Mouse (Mus musculus): ENCODE measurements around the gene Atic.

The Atic gene

DNA sequence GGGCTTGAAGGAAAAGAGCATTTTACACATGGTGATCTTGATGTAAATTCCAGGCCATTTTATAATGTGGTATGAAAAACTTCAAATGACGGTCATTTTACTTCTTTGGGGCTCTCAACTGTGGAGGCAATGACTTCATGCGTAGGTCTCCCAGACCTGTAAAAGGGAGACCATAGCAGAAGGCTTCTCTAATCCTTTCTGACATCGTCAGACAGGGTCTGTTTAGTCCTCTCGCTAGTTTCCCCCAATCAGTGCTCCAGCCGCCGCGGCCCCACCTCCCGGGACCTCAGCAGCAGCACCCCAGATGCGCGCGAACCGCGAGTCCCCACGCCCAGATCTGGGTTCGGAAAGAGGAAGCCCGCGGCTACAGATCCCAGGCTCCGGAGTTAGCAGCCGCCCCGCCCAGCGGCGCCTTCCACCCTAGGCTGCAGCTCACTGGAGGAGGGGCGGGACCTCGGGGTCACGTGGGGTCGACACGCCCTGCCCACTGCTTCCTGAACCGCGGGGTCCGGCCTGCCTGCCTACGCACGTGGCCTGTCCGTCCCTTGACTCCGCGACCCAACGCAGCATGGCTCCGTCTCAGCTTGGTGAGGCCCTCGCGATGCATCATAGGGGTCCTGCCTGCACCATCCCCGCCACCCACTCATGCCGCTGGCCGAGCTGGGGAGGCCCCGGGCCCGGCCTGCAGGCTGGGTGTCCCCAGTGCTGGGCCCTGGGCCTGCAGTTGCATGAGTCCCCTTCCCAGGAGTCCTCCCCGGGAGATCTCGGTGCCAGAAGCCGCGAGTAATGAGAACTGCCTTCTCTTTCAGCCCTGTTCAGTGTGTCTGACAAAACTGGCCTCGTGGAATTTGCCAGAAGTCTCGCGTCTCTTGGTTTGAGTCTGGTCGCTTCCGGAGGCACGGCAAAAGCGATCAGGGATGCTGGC is at the start of gene Atic:
Gene Atic (plus strand): TSS at position 463 of the 925 bp plus-strand sequence.
- in situ Hi-C loops (cut with MseI, MboI), result no loop called here

DNA sequence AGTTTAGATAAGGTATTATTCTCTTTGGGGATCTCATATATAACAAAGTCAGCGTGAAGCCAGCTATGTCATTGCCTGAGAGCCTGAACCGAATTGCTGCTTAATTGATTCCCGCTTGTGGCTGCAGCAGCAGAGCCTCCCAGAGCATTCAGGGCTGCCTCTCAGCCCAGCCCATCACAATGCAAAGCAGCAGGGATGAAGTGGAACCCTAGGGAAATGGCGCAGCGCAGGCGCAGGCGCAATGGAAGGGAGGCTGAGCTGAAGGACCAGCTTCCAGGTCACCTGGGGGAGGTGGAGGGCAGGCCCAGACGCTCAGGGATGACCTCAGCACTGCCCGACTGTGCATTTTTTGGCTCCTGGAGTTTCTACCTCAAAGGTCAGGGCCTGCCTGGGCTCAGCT is 49.7 kb upstream of the Atic start:
- in situ Hi-C loops (cut with MseI, MboI), result loop anchor here (10.0 to 25.0 kb wide), 2 partner anchors 222 to 720 kb away; no protein-coding TSS in a partner anchor

DNA sequence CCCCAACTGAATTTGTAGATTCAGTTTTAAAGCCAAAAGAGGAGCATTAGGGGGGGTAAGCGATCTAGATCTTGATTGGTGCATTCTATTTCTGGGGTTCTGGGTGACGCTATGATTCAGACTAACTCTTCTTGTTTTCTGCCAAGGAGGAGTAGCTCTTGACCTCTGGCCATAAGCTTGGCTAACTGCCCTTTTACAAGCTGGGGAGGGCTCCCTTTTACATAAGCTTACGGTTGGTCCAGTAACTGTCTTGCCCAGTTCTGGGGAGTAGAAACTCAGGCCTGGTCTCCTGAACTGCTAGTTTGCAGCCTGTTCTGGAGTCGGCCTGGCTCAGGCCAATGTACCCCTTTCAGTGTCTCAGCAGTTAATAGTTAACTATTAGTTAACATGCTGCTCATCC is 41.9 kb upstream of the Atic start:
- in situ Hi-C loops (cut with MseI, MboI), result loop anchor here in 1 of 2 experiments (25.0 kb wide), 1 partner anchor 728 kb away; no protein-coding TSS in a partner anchor

DNA sequence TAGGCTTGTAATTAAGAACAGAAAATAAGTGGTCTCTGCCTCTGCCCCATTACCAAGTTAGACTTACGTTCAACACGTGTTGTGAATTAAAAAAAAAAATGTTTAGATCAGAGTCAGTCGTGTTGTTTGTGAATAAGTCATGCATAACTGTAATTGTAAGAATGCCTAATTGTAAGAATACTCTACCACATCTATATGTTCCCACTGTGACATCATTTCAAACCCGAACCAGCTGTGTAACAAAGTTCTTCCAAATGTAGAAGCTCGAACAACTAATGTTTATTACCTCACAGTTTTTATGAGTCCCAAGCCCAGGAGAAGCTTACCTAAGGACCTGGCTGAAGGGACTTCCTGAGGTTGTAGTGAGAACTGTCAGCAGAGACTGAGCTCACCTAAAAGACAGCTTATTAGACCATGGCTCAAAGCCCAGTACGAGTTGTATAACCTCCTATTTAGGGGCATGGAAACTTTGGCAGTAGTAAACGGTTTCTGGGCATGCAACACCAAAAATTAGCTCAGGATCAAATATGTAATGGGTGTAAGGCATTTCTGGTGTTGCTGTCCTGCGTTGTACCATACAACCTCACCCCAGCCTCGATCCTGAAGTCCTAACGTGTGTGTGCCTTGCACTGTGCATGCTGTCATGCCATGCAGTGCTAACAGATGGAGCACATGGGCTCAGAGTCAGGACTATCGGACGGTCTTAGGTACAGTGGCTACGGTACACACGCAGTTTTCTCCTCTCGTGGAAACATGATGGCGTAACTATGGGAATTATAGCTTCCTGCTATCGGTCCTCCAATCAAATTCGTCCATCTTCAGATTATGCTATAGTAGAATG is 27.9 kb upstream of the Atic start:
- in situ Hi-C loops (cut with MseI, MboI), result no loop called here

DNA sequence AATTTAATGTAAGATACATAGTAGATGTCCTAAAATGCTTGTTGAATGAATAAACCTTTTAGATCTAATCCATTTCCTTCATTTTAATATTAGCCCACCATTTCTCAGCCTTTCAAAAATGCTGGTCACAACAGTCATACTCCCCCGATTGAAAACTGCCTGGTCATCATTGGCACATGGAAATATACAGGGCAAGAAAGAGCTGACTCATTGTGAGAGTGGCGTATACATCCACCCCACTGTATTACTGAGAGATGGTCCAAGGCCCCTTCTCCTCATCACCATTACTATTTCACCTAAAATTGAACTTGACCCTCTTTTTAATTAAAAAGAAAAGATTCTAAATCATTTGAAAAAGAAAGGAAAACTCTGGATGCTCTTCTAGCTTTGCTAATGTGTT is 26.2 kb upstream of the Atic start:
- in situ Hi-C loops (cut with MseI, MboI), result no loop called here

DNA sequence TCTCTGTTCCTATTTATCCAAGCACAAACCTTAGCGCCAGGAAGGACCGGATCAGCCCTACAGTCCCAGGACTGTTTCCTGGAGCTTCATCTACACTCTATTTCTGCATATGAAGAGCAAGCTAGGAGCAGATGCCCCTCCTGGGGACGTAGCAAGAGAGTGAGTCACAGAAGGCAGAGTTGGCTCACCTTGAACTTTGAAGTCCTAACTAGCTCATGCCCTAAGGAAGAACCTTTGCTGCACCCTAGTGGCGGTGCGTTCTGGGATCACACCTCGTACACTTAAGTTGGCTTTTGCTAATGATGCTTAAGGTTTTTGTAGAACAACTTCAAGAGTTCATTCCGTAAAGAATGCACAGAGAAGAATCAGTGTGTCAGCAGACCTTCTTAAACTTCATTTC is 25.3 kb upstream of the Atic start:
- in situ Hi-C loops (cut with MseI, MboI), result no loop called here

DNA sequence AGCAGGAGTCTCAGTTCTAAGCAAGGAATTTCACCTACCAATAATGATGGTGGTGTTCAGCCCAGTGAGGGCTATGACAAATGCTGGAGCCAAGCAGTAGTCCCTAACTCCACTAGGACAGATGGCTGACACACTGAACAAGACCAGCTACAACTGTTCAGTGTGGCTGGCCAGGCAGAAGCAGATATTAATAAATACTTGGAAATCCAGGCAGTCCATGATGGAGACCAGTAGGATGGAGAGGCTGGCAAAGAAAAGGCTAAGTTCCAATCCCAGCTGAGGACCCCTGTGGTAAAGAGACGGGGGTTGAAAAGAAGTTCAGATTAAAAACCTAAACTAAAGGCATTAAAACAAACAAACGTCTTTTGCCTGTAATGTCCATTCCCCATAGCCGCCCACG is 17.3 kb upstream of the Atic start:
- in situ Hi-C loops (cut with MseI, MboI), result no loop called here

DNA sequence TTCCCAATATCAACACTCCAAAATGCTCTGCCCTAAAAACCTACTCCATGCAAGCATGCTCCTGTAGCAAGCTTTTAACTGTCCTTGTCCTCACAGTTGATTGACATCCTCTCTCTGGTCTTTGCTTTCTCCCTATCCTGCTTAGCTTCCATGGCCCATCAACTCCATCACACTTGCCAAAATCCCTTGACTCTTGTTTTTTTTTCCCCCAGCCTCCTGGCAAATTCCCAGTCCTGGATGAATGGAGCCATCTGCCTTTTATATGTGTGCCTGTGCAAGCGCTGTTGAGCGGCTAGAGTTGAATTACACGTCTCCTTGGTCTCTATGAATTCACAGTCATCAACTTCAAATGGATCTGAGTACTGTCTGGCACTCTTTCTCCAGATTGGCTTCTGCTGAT is 16.5 kb upstream of the Atic start:
- in situ Hi-C loops (cut with MseI, MboI), result no loop called here

DNA sequence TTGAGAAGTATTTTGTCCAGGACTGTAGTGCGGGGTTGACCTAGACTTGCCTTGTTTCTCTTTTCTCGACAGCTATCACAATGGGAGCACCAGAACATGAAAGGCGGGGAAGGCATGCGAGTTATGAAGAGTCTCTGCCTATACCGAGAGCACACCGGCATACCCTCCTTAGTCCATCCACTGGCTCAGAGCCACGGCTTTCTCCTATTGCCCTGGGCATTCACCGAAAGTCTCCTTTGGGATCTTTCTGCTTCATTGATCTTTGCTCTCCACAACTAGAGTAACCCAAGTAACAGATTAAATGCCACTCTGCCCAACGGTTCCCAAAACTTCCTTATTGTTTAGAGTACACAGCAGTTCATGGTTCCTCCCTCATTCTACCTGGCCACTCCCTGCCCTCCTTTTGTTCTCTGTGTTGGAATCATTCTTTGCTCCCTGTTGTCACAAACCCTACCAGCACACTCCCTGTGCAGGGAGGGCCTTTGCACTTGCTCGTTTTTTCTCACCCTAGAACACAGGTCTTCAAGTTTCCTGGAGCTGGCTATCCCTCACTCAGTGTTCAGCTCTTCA is 6.2 kb upstream of the Atic start:
- in situ Hi-C loops (cut with MseI, MboI), result no loop called here

DNA sequence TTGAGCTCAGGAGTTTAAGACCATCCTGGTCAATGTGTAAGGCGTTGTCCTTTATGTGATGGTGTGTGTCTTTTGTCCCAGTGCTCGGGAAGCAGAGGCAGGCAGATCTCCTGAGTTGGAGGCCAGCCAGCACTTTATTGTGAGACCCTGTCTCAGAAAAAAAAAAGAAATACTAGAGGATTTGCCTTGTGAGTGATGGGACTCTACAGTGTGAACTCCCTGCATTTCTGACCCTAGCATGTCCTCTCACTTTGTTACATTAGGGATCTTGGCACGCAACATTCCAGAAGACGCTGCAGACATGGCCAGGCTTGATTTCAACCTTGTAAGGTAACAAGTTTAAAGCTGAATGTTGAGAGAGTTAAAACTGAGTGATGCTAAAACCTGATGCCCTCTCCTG is 3.7 kb downstream of the Atic start:
- in situ Hi-C loops (cut with MseI, MboI), result no loop called here

DNA sequence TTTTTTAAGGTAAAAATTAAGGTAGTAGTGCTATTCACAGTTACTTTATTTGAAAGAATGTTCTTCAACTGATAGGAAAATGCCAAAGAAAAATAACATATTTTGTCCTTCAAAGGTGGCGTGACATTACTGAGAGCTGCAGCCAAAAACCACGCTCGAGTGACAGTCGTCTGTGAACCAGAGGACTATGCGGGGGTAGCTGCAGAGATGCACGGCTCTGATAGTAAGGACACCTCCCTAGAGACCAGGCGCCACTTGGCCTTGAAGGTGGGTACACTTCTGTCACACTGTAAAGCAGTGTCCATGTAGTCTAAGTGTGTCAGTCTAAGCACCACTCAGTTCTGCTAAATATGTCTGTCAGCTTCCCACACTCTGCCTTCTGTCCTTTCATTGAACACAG is 7.3 kb downstream of the Atic start:
- in situ Hi-C loops (cut with MseI, MboI), result no loop called here

DNA sequence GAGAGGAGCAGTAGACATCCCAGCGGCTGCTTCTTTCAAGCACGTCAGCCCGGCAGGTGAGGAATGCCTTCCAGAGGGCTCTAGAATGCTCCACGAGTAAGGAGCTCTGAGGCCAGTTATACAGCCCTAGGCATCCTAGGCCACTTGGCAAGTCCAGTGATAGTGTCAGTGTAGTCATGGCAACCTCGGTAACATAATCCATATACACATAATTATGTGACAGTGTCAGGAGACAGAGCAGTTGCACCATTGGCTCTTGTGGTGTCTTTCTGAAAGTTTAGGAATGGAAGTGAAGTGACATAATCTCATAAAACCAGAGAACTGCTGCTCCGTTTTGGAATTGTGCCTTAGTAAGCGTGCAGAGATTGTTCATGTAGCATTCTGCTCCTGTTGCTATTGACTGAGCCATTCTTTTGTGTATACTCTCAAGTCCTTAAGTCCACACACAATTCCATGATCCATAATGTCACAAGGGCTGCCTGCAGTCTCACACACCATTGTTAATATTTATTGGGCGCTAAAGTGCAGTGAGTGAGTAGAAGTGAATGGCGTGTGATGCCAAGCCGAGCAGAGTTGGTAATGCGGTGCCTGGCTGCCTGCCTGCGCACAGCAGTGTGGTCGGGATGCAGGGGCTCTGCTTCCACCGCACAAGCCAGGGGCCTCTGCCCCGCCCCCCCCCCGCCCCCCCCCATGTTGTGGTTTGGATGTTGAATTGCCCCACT is 11.1 kb downstream of the Atic start:
- in situ Hi-C loops (cut with MseI, MboI), result no loop called here

DNA sequence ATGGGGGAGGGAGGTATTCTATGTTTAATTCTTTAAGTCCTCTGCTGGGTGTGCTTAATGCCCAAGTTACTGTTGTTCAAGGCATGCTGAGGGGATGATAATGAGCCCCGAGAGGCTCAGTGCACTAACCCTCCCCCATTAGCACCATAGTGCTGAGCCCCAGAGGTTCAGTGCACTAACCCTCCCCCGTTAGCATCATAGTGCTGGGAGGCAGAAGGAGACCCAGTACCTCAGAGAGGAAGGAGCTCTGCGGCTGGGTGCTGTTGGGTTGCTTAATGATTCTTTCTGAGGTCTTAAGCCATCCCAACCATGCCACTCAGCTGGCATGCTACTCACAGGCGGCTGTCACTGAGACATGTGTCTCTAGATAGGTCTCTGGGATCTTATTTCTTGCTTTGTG is 13.2 kb downstream of the Atic start:
- in situ Hi-C loops (cut with MseI, MboI), result no loop called here

DNA sequence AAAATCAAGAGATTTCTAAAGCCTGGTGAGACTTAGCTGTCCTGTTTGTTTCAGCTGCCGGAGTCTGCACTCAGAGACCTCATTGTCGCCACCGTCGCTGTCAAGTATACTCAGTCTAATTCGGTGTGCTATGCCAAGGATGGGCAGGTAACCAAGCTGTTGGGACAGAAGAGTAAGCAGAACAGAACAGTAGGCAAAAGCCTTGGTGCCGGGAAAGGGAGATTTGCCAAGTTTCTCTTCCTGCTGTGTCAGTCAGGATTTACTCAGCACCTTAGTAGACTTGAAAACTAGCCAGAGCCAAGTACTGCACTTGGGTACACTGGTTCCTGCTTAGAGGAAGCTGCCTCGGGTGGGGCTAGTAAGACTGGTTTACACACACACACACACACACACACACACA is 19.0 kb downstream of the Atic start:
- in situ Hi-C loops (cut with MseI, MboI), result no loop called here

DNA sequence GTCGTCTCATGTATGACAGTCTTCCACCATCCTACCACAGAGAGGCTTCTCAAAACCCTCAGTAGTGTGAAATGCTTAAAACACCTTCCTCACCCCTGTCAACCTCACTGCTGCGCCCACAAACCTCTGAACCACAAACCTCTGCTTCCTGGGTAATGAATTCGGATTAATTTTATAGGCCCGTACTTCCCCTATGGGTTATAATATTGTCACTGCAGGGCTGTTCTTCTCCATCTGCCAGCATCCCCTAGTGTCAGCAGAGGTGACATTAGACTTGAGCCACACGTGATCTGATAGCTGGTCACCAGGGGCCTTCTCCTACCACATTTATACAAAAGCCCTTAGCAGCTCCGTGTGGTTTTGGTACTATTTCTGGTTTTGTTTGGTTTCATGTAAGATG is 19.9 kb downstream of the Atic start:
- in situ Hi-C loops (cut with MseI, MboI), result no loop called here

DNA sequence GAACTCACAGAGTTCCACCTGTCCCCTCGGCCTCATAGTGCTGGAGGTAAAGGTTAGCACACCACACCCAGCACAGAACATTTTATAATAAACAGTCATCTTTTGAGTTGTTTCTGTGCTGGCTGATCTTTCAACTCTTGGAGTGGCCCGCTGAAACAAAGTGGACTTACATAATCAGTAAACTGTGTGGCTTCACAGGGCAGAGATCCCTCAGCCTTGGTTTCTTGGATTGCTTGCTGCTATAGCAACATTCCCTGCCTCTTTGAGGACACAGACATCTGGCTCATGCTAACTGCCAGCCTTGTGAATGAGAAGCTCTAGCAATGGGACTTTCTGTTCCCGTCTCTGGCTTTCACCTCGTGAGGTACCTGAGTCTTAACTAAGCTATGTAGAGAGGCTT is 22.6 kb downstream of the Atic start:
- in situ Hi-C loops (cut with MseI, MboI), result no loop called here

DNA sequence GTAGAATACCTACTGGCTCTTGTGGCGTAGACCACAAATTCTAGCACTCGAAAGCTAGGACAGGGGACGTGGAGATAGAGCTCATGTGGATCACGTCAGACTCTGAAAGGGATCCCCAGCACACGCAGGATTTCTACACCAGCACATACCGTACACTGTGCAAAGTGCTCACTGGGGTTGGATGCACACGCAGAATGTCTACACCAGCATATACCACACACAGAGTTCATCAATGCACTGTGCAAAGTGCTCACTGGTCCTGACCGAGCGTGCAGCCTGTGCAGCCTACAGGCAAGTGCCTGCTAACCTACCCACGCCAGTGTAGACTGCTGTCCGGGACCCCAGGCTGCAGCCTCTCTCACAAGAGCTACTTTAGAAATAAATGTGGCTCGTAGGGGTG is 23.5 kb downstream of the Atic start:
- in situ Hi-C loops (cut with MseI, MboI), result no loop called here

DNA sequence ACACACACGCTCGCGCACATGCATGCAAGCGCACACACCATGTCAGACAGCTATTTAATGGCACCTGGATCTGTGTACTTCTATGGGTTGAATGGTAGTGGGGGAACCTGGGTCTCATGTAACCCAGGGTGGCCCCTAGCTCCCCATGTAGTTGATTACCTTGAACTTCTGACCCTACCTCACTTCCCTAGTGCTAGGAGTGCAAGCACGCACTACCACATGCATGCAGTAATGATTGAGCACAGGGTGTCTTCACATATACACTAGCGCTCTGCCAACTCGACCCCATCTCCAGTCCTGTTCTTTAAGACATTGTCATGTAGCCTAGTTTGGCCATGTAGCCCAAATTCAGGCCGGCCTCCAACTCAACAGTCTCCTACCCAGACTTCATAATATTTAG is 26.4 kb downstream of the Atic start:
- in situ Hi-C loops (cut with MseI, MboI), result no loop called here

DNA sequence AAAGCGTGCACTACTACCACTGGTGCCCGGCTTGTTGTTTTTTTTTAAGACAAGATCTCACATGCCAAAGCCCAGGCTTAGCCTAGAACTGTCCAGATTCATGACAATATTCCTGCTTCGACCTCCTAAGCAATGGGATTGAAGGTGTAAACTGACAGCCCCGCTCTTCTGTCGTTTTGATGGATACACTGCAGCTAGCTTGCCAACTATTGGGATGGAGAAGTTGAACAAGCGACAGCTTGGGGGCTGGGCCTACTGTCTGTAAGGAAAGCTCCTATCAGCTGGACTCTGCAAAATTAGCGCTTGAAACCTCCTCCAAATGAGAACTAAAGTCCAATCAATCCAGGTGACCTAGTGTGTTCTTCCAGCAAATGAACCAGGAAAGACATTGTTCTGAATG is 26.9 kb downstream of the Atic start:
- in situ Hi-C loops (cut with MseI, MboI), result no loop called here

DNA sequence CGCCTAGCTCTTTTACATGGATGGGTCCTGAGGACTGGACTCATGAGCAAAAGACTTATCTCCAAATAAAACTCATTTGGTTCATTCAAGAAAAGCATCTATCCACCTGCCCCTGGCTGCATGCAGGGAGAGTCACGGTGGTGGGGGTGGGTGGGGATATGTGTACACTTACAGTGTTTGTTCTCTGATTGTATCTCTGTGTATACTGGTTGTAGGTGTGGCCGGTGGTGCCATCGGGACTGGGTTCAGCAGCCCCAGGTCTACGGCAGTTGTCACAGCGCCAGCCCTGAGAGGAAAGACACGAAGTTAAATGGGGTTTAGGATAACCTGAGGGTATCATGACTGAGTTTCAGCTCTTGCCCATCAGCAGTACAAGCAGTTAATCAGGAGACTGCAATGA is 29.7 kb downstream of the Atic start:
- in situ Hi-C loops (cut with MseI, MboI), result no loop called here

DNA sequence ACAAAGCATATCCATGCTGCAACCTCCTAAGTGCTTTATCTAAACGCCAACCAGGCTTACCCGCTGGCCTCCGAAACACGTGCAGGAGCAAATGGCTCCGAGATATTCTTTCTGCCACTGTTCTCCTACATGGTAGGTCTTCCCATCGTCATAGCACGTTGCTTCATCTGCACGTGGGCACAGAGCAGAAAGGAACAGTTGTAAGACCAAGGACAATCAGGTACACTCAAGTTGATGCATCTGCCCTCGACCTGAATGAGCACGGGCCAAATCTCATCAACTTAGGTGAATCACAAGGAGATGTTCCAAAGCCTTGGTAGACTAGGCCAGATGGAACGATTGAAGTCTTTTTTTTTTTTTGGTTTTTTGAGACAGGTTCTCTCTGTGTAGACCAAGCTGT is 33.1 kb downstream of the Atic start:
- in situ Hi-C loops (cut with MseI, MboI), result no loop called here

DNA sequence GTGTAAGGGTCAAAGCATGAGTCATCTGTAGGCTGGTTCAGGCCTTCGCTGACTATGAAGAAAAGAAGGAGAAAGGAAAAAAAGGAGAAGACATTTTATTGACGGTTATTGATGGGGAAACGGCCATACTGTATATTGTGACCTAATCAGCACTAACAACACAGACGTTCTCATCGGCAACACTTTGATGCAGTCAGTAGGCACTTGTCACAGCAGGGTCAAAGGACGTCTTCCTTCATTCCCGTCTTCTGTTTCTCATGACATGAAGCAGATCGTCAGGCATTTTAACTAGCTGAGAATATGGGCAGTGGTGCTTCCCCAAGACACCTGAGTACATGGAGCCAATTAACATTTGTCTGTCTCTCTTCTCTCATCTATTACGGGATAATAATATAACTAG is 36.2 kb downstream of the Atic start:
- in situ Hi-C loops (cut with MseI, MboI), result no loop called here
